Mouse (Mus musculus) CH12.LX (cell line): Measurements from ENCODE around the gene Nubpl. TPM values are rescaled to one million over a fixed set of nuclear protein-coding genes. Genes with fewer than 3 reads are reported as not detected.
A peak's percentile ranks its signal among the peaks of the same experiment; 100 is the strongest.

ENCODE experiments used
- DNase-seq: peaks from one replicate; pipeline ENCODE4 v3.0.0-alpha.2; 2013; ENCODE audit errors: extremely low read depth
- H3K27ac ChIP-seq: 2 replicates; pipeline ENCODE4 v1.5.1; 2012; ENCODE audit warnings: low read depth, mild to moderate bottlenecking, control low read depth, moderate library complexity; ENCODE audit not compliant: insufficient read depth
- H3K27me3 ChIP-seq: replicated peaks from 2 replicates; pipeline ENCODE3; 2012; ENCODE audit warnings: inconsistent platforms
- H3K36me3 ChIP-seq, 2 experiments: replicated peaks in 1 of 2; 2 replicates each; pipeline versions ENCODE3 to v1.6.1; 2012; ENCODE audit warnings: inconsistent platforms in 1 of 2, low read length in 1 of 2, mild to moderate bottlenecking in 1 of 2, mixed read lengths in 1 of 2, moderate library complexity in 1 of 2; ENCODE audit not compliant: control insufficient read depth in 1 of 2, insufficient read depth in 1 of 2
- H3K4me1 ChIP-seq, 2 experiments: 2 replicates each; pipeline ENCODE4 v1.6.1; 2012; ENCODE audit warnings: inconsistent platforms in 1 of 2, moderate library complexity in 1 of 2; ENCODE audit not compliant: insufficient read depth in 2 of 2, control insufficient read depth in 1 of 2
- H3K4me2 ChIP-seq: 2 replicates; pipeline ENCODE4 v1.6.1; 2012; ENCODE audit warnings: low read depth, mild to moderate bottlenecking, control low read depth; ENCODE audit not compliant: poor library complexity, insufficient read depth, severe bottlenecking
- H3K4me3 ChIP-seq, 3 experiments: fragments of 150-350 bp in 1 of 3; sonication (generic) in 1 of 3; replicated peaks in 1 of 3; 2 replicates each; pipeline versions ENCODE3 to v1.5.1; 2011 to 2012; ENCODE audit warnings: low read depth in 2 of 3, low read length in 2 of 3, mild to moderate bottlenecking in 2 of 3, moderate library complexity in 2 of 3, control low read depth in 1 of 3, improper control_type of control experiment in 1 of 3, inconsistent platforms in 1 of 3, mixed read lengths in 1 of 3; ENCODE audit not compliant: poor library complexity in 1 of 3
- H3K79me2 ChIP-seq: replicated peaks from 2 replicates; pipeline ENCODE4 v1.6.1; 2012; ENCODE audit warnings: mild to moderate bottlenecking, moderate library complexity; ENCODE audit not compliant: control insufficient read depth, poor library complexity, insufficient read depth, severe bottlenecking; ENCODE audit errors: extremely low read depth
- H3K9ac ChIP-seq: 2 replicates; pipeline ENCODE4 v1.6.1; 2012; ENCODE audit warnings: low read depth, mild to moderate bottlenecking, control low read depth, moderate library complexity; ENCODE audit not compliant: insufficient read depth
- H3K9me3 ChIP-seq: replicated peaks from 2 replicates; pipeline ENCODE3; 2012; ENCODE audit warnings: low read length, inconsistent platforms, mixed read lengths
- CHD2 ChIP-seq: IDR thresholded peaks from 2 replicates; pipeline ENCODE4 v1.6.1; 2011; ENCODE audit warnings: low read length, improper control_type of control experiment
- JUND ChIP-seq: conservative IDR thresholded peaks from 2 replicates; pipeline ENCODE4 v1.6.1; 2011; ENCODE audit warnings: low read depth, low read length, improper control_type of control experiment
- KAT2A ChIP-seq: IDR thresholded peaks from 2 replicates; pipeline ENCODE4 v1.6.1; 2012; ENCODE audit warnings: low read length, improper control_type of control experiment, inconsistent platforms; ENCODE audit not compliant: insufficient replicate concordance
- MAFK ChIP-seq: IDR thresholded peaks from 2 replicates; pipeline ENCODE4 v1.6.1; 2011; ENCODE audit warnings: low read length, improper control_type of control experiment; ENCODE audit not compliant: insufficient replicate concordance
- NELFE ChIP-seq: IDR thresholded peaks from 2 replicates; pipeline ENCODE4 v1.6.1; 2011; ENCODE audit warnings: low read depth, low read length, improper control_type of control experiment
- POLR2A ChIP-seq: IDR thresholded peaks from 2 replicates; pipeline ENCODE4 v1.6.1; 2011; ENCODE audit warnings: low read depth, mild to moderate bottlenecking, improper control_type of control experiment, low read length
- RCOR1 ChIP-seq: conservative IDR thresholded peaks from 2 replicates; pipeline ENCODE4 v1.6.1; 2012; ENCODE audit warnings: low read depth, mild to moderate bottlenecking, inconsistent platforms, low read length, improper control_type of control experiment
- SIN3A ChIP-seq: IDR thresholded peaks from 2 replicates; pipeline ENCODE4 v1.6.1; 2012; ENCODE audit warnings: low read length, improper control_type of control experiment, inconsistent platforms
- TBP ChIP-seq: conservative IDR thresholded peaks from 2 replicates; pipeline ENCODE4 v1.6.1; 2011; ENCODE audit warnings: low read depth, low read length, improper control_type of control experiment
- TCF12 ChIP-seq: IDR thresholded peaks from 2 replicates; pipeline ENCODE4 v1.6.1; 2014; ENCODE audit warnings: low read depth, mild to moderate bottlenecking, inconsistent platforms, low read length, improper control_type of control experiment
- UBTF ChIP-seq: IDR thresholded peaks from 2 replicates; pipeline ENCODE4 v1.6.1; 2012; ENCODE audit warnings: low read depth, mild to moderate bottlenecking, inconsistent platforms, low read length, improper control_type of control experiment, moderate library complexity
- USF1 ChIP-seq: IDR thresholded peaks from 2 replicates; pipeline ENCODE4 v1.6.1; 2014; ENCODE audit warnings: low read depth, mild to moderate bottlenecking, inconsistent platforms, low read length, improper control_type of control experiment
- USF2 ChIP-seq: conservative IDR thresholded peaks from 2 replicates; pipeline ENCODE4 v1.6.1; 2011; ENCODE audit warnings: low read depth, low read length, improper control_type of control experiment
- ZC3H11A ChIP-seq: IDR thresholded peaks from 2 replicates; pipeline ENCODE4 v1.6.1; 2012; ENCODE audit warnings: low read depth, mild to moderate bottlenecking, inconsistent platforms, low read length, improper control_type of control experiment
- ZKSCAN1 ChIP-seq: IDR thresholded peaks from 2 replicates; pipeline ENCODE4 v1.6.1; 2012; ENCODE audit warnings: low read depth, inconsistent platforms, low read length, improper control_type of control experiment, borderline replicate concordance
- dilution Hi-C: fragments of 300-500 bp; cut with MboI; formaldehyde crosslinking; loops from 2 replicates; pipeline ENCODE4 v1.14.3; 2020; ENCODE audit warnings: low sequenced_read_pairs; ENCODE audit not compliant: extremely low pct_unique_long_range_greater_than_20kb, extremely low pct_ligation_motif_present
- in situ Hi-C: fragments of 300-500 bp; cut with MboI; formaldehyde crosslinking; loops from 3 replicates; pipeline ENCODE4 v1.14.3; 2019; ENCODE audit warnings: low sequenced_read_pairs, low pct_ligation_motif_present, low pct_unique_long_range_greater_than_20kb, mixed read lengths
- polyA plus RNA-seq: library from polyadenylated mRNA; unstranded; fragments of >175 nt; gene quantifications from 2 replicates; pipeline ENCODE4 v1.2.1, GENCODE M21; 2012; ENCODE audit warnings: low read depth; ENCODE audit not compliant: insufficient read length
- total RNA-seq, 2 experiments: library from RNA; depleted of rRNA; stranded (reverse); fragments of 300-350 nt in 1 of 2; fragments of >200 nt in 1 of 2; gene quantifications; 2 replicates each; pipeline ENCODE4 v1.2.3; 2012 to 2014

Nubpl gene
- total and polyA plus RNA-seq, 3 experiments: 9.5 to 11.8 (median 11.1) TPM

- Histone ChIP-seq H3K9me3 (no peaks in the 10 kb centered on the region), H3K36me3 (peaks cover 12 to 17% of the 10 kb centered on the region in 2 experiments), H3K9ac (no peak overlapping the region), H3K4me2 (no peak overlapping the region), H3K27me3 (no peaks in the 10 kb centered on the region), H3K79me2 (no peaks in the 10 kb centered on the region), H3K4me1 (peaks cover 4 to 11% of the 10 kb centered on the region in 2 experiments; a peak in 3 of 4 replicates), H3K4me3 (peak overlapping the region in 1 of 3 experiments; percentile 71), H3K27ac (no peak overlapping the region)
- in situ Hi-C loops (no loop called here), dilution Hi-C loops (no loop called here)
- TF ChIP-seq UBTF (no peak), TBP (0 out of 2 replicates have a peak, but pooled peaks have one; percentile 23), USF2 (no peak), SIN3A (no peak), RCOR1 (no peak), KAT2A (no peak)
- no peak for DNase-seq
Measured at GRCm38 (mm10) chr12:52097049-52097649, 388 bp upstream of the Nubpl start.

DNA sequence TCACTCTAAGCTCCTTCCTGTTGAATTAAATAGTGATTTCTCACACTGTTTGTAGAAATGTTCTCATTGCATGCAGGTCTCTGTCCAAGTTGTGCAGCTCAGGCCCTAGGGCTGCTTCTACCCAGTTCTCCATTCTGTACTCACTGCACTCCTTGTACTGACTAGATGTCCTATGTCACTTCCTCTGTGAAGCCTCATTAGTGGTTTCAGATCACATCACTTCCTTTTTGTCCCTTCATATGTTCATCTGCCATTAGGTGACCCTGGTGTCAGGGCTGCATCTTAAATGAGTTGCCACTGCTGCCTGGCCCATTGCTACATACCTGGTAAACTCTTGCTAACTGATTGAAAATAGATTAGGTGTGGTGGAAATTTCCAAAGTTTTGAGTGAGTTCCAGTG lies 22.7 kb downstream of the Nubpl start:
- Histone ChIP-seq H3K27ac (no peak overlapping the region), H3K36me3 (peaks cover 0 to 10% of the 10 kb centered on the region in 2 experiments), H3K4me1 (peaks cover 3 to 15% of the 10 kb centered on the region in 2 experiments; a peak in 3 of 4 replicates), H3K9ac (no peak overlapping the region), H3K4me2 (no peak overlapping the region), H3K9me3 (no peaks in the 10 kb centered on the region), H3K4me3 (no peak overlapping the region), H3K27me3 (no peaks in the 10 kb centered on the region), H3K79me2 (no peaks in the 10 kb centered on the region)
- TF ChIP-seq POLR2A (no peak), ZC3H11A (no peak), USF1 (no peak), MAFK (no peak)
- in situ Hi-C loops (no loop called here), dilution Hi-C loops (no loop called here)
- peak; percentile 47 for DNase-seq

- TF ChIP-seq ZKSCAN1 (no peak), NELFE (no peak), CHD2 (no peak), TCF12 (no peak), JUND (no peak)
- H3K27ac ChIP-seq: no peak overlapping the region
- H3K4me1 ChIP-seq: no peaks in the 10 kb centered on the region
- H3K4me2 ChIP-seq: no peak overlapping the region
- H3K27me3 ChIP-seq: no peaks in the 10 kb centered on the region
- no peak for DNase-seq
- dilution Hi-C loops (no loop called here), in situ Hi-C loops (no loop called here)
- peaks cover 0 to 7% of the 10 kb centered on the region in 2 experiments for H3K36me3 ChIP-seq
- H3K9ac ChIP-seq: no peak overlapping the region
- no peak overlapping the region for H3K4me3 ChIP-seq
- no peaks in the 10 kb centered on the region for H3K79me2 ChIP-seq
- no peaks in the 10 kb centered on the region for H3K9me3 ChIP-seq
Measured at GRCm38 (mm10) chr12:52126407-52126806, 28.9 kb downstream of the Nubpl start.
